Mouse (Mus musculus) cerebellum, adult 8-10 months (tissue): ENCODE measurements at regions not wholly inside any gene's neighbourhood (a gene's known extent, or its start where the extent isn't known, plus 50 kb on each side); places are given as distances from the start of the nearest gene placed in this dataset.
A peak's percentile ranks its signal among the peaks of the same experiment; 100 is the strongest.

Experiments
- DNase-seq: peaks from one replicate; pipeline ENCODE4 v3.0.0; 2022

- DNase-seq, result peak; percentile 15
These were observed 264.9 kb downstream of the Tex13c1 start for GRCm38 (mm10) chrX:43855901-43856300.

- DNase-seq, result no peak
These were observed 293.9 kb downstream of the Tex13c1 start for GRCm38 (mm10) chrX:43884890-43885289.
